Mouse (Mus musculus): ENCODE data around the gene Syt11.
"Not testable (repeated sequence)": the region's sequence is repeated elsewhere in the genome, so short reads cannot be mapped to it uniquely, and the experiment has no call there.

The Syt11 gene

DNA sequence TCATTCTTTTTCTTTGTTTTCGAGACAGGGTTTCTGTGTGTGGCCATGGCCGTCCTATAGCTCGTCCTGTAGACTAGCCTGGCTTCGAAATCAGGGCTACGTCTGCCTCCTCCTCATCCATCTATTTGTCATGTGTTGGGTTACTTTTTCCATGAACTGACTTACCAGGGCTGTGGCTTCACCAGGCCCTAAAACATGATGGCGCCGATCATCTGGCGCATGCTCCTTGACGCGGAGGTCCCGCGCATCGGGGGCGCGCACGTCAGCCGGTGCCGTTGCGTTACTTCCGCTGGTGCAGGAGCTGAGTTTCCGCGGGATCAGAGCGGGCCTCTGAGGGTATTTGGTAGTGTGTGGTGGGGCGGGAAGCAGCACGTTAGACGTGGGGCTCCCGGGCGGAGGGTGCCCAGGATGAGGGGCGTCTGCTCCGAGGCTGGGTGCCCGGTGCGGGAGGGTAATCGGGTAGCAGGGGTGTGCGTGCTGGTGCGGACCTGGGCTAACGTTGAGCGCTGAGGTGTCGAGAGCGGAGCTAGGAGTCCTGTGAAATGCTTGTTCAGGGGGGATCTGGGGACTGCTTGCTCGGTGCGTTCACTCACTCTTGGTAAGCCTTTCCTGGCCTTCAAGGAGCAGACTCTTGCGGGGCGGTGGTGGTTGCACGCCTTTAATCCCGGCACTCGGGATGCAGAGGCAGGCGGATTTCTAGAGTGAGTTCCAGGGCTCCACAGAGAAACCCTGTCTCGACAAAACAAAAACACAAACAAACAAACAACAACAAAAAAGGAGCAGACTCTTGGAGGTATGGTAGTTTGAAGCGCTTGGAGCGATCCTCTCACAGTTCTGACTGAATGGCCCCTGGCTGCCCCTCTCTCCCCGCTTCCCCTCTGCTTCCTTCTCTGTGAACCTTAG, at the start of gene Syt11:
TSS of gene Syt11 (minus strand) at position 226 of the 903 bp plus-strand sequence.
- DNase-seq: peak; percentile 44

DNA sequence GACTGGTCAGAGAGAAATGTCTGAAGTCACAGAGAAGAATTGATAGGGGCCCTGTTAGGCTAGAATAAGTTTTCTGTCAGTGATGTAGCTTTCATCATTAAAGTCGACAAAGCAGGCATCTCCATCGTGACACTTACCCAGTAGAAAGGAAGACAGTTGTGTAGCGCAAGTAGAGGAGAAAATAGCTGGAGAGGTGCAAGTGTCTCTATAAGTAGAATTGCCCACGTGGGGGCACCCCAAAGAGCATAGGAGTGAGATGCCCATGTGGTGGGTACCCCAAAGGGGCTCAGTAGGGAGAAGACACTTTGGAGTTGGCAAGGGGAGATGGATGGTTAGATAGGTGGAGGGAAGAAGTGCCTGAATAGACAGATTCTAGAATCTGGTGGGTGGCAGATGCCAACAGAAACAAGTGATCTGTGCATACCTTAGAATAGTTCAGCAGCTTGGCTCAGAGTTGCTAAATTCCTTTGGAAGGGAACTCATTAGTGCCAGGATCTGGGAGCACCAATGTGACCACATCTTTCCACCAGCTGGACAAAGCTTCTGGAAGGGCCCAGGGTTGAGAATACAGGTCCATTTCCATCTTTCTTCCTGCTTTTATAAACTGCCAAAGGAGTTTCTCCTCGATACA, 29.1 kb upstream of the Syt11 start:
- DNase-seq: no peak

DNA sequence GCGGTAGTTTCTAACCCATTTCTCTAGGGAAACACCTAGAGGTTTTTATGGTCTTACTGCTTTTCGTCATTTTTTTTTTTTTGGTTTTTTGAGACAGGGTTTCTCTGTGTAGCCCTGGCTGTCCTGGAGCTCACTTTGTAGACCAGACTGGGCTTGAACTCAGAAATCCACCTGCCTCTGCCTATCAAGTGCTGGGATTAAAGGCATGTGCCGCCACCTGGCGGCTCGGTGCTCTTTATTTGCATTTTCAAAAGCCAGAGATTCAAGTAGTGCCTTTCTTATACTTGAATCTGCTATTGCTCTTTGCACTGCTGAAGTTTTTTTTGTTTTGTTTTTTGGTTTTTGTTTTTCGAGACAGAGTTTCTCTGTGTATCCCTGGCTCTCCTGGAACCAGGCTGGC, 22.5 kb upstream of the Syt11 start:
- not testable (repeated sequence) for DNase-seq

DNA sequence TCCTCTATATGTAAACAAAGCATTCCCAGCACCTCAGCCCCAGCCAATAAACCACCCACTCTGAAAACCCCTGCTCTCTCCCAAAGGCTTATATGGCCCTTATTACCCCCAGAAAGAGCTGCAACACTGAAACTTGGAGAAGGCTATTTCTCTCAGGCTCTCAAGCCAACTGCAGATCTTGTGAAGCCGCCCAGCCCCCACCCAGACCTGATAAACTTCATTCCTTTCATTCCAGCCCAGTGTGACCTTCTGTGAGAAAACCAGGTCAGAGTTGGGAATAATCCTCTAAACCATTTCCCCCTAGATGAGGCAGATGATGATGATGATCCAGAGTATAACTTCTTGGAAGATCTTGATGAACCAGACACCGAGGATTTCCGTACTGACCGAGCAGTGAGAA, 13.1 kb upstream of the Syt11 start:
- DNase-seq: not testable (repeated sequence)

DNA sequence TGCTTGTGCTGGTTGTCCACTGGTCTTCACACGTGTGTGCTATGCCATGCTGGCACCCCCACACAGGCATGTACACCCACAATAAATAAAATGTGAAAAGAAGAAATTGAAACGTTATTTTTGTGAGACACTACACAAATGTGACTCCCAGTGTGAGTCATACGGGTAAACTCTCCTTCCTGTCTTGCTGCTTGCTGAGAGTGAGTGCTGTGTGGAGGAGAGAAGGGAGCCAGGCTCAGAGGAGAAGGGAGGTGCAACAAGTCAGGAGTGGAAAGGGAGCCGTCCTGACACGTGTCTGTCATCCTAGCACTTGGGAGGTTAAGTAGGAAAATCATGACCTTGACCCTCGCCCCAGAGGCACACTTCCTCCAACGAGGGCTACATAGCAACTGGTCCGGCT, 11.8 kb upstream of the Syt11 start:
- not testable (repeated sequence) for DNase-seq

DNA sequence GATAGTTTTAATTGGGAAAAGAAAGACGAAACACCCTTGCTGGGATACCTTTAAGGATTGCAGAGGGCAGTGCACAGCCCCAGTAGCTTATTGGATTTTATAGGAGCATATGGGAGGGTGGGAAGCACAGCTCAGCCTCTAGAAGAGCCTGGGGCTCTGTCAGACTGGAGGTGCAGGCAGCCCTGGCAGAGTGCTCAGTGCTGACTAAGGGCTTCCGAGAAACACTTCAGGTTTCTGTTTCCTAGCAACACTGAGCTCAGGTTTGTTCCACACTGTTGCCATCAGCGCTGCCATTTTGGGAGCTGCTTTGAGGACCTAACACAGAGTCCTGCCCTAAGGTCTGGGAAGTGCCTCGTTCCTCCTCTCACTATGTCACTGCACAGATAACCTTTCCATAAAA, 11.4 kb upstream of the Syt11 start:
- DNase-seq: not testable (repeated sequence)

DNA sequence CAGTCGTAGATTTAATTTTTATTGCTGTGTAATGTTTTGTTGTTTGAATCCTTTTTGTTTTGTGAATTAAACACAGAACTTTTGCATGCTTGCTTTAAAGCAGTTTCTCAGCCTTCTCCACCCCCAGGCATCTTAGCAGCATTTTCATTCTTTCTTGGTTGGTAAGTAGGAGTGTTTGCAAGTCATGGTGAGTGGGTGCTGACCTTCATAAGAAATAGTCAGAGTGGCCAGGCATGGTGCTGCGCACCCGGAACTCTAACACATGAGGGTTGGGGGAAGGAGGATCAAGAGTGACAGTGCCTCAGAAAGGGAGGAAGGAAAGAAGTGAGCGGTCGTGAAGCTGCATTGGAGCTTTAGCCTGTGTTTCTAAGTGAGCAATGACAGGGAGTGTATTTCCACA, 9.9 kb upstream of the Syt11 start:
- DNase-seq: no peak

DNA sequence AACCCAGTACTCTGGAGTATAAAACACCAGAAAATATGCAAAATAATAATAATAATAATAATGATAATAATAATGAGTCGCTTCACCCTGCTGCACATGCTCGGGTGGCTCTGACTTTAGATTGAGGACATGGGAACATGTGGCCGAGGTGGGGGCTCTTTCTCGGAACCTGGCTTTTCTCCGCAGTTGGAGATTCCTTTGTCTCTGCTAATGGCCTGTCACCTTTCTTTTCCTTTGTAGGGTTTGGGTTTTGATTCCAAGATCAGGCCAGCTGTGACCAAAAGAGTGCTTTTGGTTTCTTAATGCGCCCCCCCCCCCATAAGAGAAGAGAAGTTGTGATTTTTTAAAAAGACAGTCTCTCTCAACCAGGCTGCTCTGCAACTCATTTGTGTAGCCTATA, 1.8 kb downstream of the Syt11 start:
- DNase-seq: not testable (repeated sequence)

DNA sequence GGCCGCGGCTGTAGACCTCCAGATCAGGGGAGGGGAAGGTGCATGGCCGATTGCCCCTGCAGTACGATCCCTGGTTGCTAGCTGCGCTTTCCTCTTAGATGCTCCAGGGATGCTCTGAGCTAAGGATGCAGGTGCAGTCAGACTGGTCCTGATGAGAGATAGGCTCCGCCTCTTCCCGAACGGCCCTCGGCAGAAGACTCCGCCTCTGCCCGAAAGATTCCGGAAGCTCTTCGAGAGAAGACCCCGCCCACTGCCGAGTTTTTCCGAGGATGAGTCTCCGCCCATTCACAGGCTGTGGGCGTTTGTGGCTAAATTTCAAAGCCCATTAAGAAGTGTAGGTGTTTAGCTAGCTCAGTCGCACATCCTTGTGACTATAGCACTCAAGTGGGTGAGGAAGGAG, 2.6 kb downstream of the Syt11 start:
- peak; percentile 94 for DNase-seq

DNA sequence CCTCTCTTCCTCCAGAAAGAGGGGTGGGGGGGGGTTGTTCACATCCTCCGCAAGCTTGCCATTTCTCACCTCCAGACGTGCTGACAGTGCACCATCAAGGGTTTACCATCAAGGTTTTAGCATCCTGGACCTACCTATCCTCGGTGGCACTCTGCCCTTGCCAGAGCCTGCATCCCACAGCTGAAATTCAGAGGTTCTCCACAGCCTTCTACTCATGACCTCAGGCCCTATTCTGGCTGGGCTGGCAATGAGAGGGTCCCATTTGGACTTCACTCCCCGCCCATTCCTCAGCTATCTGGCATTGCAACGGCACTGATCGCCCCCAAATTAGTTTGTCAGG, 3.1 kb downstream of the Syt11 start:
- DNase-seq: not testable (repeated sequence)

DNA sequence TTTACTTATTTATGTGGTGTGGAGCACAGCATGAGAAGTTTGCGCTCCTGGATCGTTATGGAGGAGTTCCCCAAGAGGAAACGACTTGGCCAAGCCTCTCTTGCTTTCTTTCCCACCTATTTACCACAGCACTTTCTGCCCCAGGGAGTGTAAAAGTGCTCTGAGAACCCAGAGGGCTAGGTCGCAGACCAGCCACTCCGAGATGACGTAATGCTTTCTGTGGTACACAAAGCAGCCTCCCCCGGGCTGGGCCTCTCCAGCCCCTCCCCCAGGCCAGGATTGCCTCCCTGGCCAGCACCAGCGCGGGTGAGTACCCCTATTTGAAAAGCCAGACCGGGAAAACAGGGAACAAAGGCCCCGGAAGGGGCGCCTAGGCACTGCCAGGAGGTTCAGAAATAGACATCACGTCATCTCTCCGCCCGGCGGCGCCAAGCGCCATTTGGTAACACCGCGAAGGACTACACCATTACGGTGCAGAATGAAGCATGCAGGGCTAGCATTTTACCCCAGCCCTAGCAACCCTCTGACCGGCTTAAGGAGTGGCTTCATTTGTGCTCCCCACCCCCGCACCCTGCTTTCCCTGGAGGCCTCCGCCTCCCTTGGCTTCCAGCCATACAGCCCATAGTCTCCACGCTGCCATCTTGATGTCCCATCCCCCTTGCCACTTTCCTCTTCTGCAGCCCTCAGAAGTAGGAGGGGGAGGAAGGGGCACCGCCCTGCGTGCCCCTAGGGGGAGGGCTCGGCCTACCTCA, 3.6 kb downstream of the Syt11 start:
- peak; percentile 76 for DNase-seq

DNA sequence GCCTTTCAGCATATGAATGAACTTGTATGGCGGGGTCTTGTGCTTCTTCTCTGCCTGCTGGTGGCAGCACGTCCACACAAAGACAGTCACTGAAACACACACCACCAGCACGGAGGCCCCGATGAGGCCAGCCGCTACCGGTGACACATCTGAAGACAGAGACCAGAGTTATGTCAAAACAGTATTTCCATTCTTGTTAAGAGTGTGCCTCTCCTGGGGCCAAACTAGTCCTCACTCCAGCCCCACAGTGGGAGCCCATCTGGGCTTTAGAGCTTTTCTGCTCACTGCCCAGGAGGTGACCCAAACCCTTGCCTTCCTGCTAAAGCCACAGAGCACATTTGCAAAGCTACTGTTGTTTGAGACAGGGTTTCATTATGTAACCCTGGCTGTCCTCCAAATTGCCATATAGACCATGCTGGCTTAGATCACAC, 12.5 kb downstream of the Syt11 start:
- DNase-seq: peak; percentile 32

DNA sequence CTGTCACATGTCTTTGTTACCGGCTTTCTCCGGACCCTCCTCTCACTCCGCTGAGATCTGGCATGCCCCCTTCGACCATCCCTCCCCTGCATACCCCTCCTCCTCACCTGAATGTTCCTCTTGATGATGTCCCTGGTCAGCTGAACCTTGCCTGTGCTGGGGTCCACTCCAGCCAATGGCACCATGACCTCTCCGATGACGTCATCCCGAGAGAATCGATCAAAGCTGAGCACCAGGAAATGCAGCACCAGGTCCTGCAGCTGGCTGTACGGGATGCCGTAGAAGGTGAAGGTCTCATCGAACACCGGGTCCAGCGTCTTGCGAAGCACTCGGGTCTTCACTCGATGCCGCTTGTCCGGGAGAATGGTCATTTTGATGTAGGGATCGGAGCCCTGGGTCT, 13.3 kb downstream of the Syt11 start:
- no peak for DNase-seq

DNA sequence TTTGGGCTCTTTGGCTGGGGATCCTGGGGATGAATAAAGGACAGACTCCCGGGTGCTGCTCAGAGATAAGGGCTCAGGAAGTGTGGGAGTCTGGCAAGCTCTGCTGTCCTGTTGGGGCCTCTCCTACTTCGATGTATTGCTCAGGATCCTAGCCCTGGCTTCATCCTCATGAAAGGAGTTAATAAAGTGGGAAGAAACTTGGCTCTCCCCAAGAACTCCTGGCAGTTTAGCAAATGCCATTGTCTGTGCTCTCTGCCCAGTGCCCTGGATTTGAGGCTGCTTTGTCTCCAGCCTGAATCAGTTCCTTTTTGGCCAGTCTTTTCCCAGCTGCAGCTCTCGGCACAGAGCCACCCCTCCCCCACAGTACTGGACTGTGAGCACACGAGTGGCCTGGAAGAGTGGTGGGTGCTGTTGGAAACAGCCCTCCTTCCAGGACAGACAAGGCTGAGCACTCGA, 16.9 kb downstream of the Syt11 start:
- DNase-seq: peak; percentile 59

DNA sequence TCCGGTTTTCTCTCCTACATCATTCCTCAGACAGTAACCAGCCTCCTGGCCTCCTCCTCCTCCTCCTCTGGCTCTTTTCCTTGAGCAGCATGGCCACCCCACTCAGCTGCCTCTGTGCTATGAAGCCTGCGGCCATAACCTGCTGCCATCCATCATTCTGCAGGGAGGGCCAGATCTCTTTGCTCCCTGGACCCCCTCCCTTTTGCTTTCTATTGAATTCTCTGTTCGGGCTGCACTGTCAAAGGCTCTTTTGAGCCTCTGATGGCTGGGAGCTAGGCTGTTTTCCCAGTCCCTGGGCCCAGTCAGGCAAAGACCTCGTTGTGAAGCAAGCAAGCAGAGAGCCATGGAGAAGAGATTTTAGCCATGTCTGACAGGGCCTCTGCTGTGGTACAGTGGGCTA, 18.7 kb downstream of the Syt11 start:
- DNase-seq: no peak

DNA sequence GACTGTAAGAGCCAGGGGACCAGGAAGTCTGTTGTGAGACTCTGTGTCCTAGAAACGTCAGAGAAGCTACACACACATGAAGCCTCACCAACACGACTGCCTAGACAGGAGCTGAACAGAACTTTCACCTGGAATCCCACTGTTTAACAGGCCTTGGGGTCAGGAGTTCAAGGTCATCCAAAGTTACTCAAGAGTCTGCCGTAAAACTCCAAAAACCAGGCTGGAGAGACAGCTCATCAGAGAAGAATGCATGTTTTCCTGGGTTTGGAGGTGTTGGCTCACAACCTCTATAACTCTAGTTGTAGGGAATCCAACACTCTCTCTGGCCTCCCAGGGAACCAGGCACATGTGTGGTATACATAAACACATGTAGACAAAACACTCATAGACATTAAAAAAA, 19.4 kb downstream of the Syt11 start:
- DNase-seq: no peak

DNA sequence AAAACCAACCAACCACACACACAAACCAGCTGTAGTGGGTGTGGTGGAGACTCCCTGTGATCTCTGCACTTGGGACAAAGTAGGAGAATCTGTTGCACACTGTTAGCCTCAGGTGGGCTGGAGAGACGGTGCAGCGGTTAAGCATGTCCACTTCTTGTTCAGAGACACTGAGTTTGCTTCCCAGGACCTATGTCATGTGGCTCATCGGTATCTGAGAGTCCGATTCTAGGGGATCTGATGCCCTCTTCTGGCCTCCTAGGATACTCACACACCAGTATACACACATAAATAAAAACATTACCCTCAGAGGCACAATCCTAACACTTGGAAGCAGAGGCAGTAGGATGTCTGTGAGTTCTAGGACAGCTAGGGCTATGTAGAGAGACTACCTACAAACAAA, 20.7 kb downstream of the Syt11 start:
- no peak for DNase-seq

DNA sequence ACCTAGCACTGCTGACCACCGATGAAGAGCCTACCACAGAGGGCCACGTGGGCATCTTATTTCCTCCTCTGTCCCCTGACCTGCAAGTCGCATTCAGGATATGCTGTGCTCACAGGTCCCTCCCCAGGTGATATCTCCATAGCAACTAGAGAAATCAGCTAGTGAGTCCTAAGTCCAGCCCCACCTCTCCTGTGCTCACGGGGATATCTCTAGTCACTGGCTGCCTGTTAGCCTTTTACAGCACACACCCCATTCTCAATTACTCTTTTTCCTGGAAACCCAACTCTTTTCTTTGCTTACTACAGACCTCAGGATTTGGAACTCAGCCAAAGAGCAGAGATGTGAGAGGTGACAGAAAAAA, 28.1 kb downstream of the Syt11 start:
- DNase-seq: no peak

DNA sequence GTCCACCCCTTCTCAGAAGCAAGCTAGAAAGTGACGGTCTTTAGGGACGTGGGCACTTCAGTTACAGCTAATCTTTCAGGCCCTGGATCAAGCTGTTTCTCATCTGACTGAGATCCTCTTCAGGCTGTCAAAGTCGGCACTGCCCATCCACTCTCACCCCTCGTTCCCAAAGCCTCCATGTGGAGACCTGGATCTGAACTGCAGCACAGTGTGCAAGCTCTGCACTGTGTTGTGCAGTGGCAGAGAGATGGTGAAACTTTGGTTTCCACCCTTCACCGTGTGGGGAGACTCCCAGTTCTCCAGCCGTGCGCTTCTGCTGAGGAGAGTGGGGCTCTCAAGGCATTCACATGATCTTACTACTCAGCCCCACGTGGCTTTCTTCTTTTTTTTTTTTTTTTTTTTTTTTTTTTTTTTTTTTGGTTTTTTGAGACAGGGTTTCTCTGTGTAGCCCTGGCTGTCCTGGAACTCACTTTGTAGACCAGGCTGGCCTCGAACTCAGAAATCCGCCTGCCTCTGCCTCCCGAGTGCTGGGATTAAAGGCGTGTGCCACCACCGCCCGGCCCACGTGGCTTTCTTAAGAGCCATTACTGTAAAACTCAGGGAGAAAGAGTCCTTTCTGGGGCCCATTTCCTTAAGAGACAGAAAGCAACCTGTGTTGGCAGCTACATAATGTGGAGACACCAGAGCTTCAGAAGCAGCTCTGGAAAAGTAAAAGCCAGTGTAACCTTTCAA, 28.7 kb downstream of the Syt11 start:
- no peak for DNase-seq

DNA sequence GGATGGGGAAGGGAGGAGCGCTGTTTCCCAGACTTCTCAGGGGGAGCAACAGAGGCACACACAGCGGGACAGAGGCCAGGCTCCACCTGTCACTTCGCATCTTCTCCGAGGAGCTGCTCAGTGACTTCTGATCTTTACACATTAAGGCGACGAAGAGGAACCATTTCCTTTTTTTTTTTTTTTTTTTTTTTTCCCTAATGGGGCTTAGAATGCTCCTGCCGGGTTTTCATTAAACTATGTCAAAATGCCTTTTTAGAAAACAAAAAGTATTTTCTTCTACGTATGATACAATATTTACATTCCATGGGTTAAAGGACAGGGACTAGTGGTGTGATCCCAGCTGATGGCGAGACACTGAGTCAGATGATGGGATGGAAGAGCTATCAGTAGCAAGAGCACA, 29.4 kb downstream of the Syt11 start:
- no peak for DNase-seq

DNA sequence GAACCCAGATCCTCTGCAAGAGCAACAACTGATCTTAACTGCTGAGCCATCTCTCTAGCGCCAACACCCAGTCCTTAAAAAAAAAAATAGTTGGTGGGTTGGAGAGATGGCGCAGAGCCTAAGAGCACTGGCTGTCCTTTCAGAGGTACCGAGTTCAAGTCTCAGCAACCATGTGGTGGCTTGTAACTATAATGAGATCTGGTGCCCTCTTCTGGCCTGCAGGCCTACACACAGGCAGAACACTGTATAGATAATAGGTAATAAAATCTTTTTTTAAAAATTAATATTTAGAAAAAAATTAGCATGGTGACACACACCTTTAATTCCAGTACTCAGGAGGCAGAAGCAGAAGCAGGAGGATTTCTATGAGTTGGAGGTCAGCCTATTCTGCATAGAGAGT, 34.8 kb downstream of the Syt11 start:
- no peak for DNase-seq

DNA sequence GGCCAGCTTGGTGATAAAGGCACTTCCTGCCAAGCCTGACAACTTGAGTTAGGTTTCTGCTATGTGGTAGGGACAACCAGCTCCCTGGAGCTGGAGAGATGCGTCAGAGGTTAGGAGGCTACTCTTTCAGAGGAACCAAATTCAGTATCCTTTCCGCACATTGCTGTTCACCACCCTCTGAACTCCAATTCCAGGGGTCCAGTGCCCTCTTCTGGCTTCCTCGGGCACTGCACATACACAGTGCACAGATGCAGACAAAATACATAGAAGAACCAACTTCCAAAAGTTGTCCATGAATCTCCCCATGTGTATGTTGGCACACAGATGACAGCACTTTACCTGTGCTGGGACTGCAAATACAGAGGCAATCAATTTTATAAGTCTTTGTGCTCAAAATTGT, 36.3 kb downstream of the Syt11 start:
- DNase-seq: peak; percentile 39

DNA sequence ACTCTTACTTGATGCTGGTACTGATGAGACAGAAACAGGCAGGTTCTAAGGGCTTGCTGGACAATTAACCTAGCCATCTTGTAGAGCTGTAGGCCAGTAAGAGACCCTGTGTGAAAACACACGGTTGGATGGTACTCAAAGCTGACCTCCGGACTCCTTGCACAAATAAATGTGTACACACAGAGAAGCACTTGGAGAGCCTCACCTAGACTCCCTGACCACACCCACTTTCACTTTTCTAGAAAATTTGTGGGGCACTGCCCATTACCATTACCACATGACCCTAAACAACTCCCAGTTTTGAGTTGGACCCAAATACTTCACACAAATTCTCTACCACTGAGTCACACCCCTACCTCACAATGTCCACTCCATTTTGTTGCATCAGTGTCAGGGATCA, 38.4 kb downstream of the Syt11 start:
- DNase-seq: no peak

All from cerebellum, adult 8-10 months (tissue).